Mouse (Mus musculus) forebrain, embryonic 15.5 days (tissue): ENCODE measurements around the gene Akr7a5. TPM values are rescaled to one million over a fixed set of nuclear protein-coding genes. Genes with fewer than 3 reads are reported as not detected.

Experiments
- ATAC-seq: fragments of 200-750 bp; cut with Nextera tagmentation; replicated peaks from 2 replicates; pipeline ENCODE4 v1.8.0; 2017; ENCODE audit warnings: mild to moderate bottlenecking, moderate TSS enrichment, moderate library complexity
- H3K27ac ChIP-seq: fragments of 300-500 bp; sonication (generic); replicated peaks from 2 replicates; pipeline ENCODE4 v1.5.1; 2015; ENCODE audit warnings: mild to moderate bottlenecking, inconsistent platforms
- H3K27me3 ChIP-seq: fragments of 300-500 bp; sonication (generic); 2 replicates; pipeline ENCODE4 v1.6.1; 2015; ENCODE audit warnings: inconsistent platforms
- H3K36me3 ChIP-seq: fragments of 300-500 bp; sonication (generic); 2 replicates; pipeline ENCODE4 v1.6.1; 2015; ENCODE audit warnings: mild to moderate bottlenecking, inconsistent platforms
- H3K4me1 ChIP-seq: fragments of 300-500 bp; sonication (generic); 2 replicates; pipeline ENCODE4 v1.6.1; 2015; ENCODE audit warnings: inconsistent platforms
- H3K4me2 ChIP-seq: fragments of 300-500 bp; sonication (generic); replicated peaks from 2 replicates; pipeline ENCODE4 v1.6.1; 2015; ENCODE audit warnings: mild to moderate bottlenecking, inconsistent platforms
- H3K4me3 ChIP-seq: fragments of 300-500 bp; sonication (generic); 2 replicates; pipeline ENCODE4 v1.5.1; 2015; ENCODE audit warnings: mild to moderate bottlenecking, inconsistent platforms
- H3K9ac ChIP-seq: fragments of 300-500 bp; sonication (generic); replicated peaks from 2 replicates; pipeline ENCODE4 v1.6.1; 2015; ENCODE audit warnings: mild to moderate bottlenecking, inconsistent platforms
- H3K9me3 ChIP-seq: fragments of 300-500 bp; sonication (generic); 2 replicates; pipeline ENCODE4 v1.6.1; 2016; ENCODE audit warnings: inconsistent platforms
- WGBS: fragments of 180-500 bp; shearing (Covaris S2); methylation state at CpG from one replicate; pipeline ENCODE4 v1.1.7; 2015; ENCODE audit warnings: mixed read lengths; 5-methylcytosine and 5-hydroxymethylcytosine counted together
- polyA plus RNA-seq: library from polyadenylated mRNA; unstranded; fragments of >200 nt; fragmentation: Nextera tagmentation; extraction: Ambion mirVana; gene quantifications from 2 replicates; pipeline ENCODE4 v1.2.1, GENCODE M21; 2015

The Akr7a5 gene
- polyA plus RNA-seq, 1 experiment from 2014 or later: 60.2 TPM

- Histone ChIP-seq H3K27ac (no peak overlapping the region), H3K4me1 (peaks cover 12% of the 10 kb centered on the region), H3K4me3 (no peak overlapping the region), H3K9ac (no peak overlapping the region), H3K9me3 (no peaks in the 10 kb centered on the region), H3K27me3 (no peaks in the 10 kb centered on the region), H3K4me2 (no peak overlapping the region), H3K36me3 (no peaks in the 10 kb centered on the region; the same call in 1 of the 2 replicates)
- ATAC-seq: no peak
- WGBS: 88% methylated on average over 3 of the region's 3 CpGs
Observed at GRCm38 (mm10) chr4:139305521-139305920, 5.0 kb upstream of the Akr7a5 start.

GRCm38 (mm10) chr4:139307916-139308315 is 2.6 kb upstream of the Akr7a5 start:
- H3K36me3 ChIP-seq: no peaks in the 10 kb centered on the region; the same call in 1 of the 2 replicates
- no peak overlapping the region for H3K27ac ChIP-seq
- H3K27me3 ChIP-seq: no peaks in the 10 kb centered on the region
- H3K9me3 ChIP-seq: no peaks in the 10 kb centered on the region
- no peak overlapping the region for H3K9ac ChIP-seq
- no peak for ATAC-seq
- H3K4me1 ChIP-seq: peaks cover 24% of the 10 kb centered on the region
- H3K4me3 ChIP-seq: no peak overlapping the region
- H3K4me2 ChIP-seq: no peak overlapping the region
- 83% methylated on average over 5 of the region's 5 CpGs for WGBS

- Histone ChIP-seq H3K4me2 (peak overlapping the region; percentile 92), H3K9ac (peak overlapping the region; percentile 89), H3K9me3 (no peaks in the 10 kb centered on the region), H3K4me1 (peaks cover 24% of the 10 kb centered on the region), H3K27me3 (no peaks in the 10 kb centered on the region), H3K4me3 (peak overlapping the region; percentile 88), H3K36me3 (no peaks in the 10 kb centered on the region; the same call in 1 of the 2 replicates), H3K27ac (no peak overlapping the region)
- no peak for ATAC-seq
- 20% methylated on average over 6 of the region's 6 CpGs for WGBS
Observed at GRCm38 (mm10) chr4:139309651-139310050, 893 bp upstream of the Akr7a5 start.

GRCm38 (mm10) chr4:139310899-139311701 is 556 bp downstream of the Akr7a5 start:
- H3K4me2 ChIP-seq: peak overlapping the region; percentile 92
- H3K9me3 ChIP-seq: no peaks in the 10 kb centered on the region
- peak overlapping the region; percentile 88 for H3K4me3 ChIP-seq
- H3K36me3 ChIP-seq: peaks cover 2% of the 10 kb centered on the region; the same call in 1 of the 2 replicates
- H3K27ac ChIP-seq: peak overlapping the region; percentile 67
- H3K27me3 ChIP-seq: no peaks in the 10 kb centered on the region
- peaks cover 24% of the 10 kb centered on the region for H3K4me1 ChIP-seq
- peak; percentile 18 for ATAC-seq
- under 1% methylated on average over 53 of the region's 53 CpGs for WGBS
- H3K9ac ChIP-seq: peak overlapping the region; percentile 89

- 19% methylated on average over 14 of the region's 14 CpGs for WGBS
Observed at GRCm38 (mm10) chr4:139311707-139312106, 1.2 kb downstream of the Akr7a5 start.

GRCm38 (mm10) chr4:139312632-139313031 is 2.1 kb downstream of the Akr7a5 start:
- no peaks in the 10 kb centered on the region for H3K27me3 ChIP-seq
- peaks cover 2% of the 10 kb centered on the region; the same call in 1 of the 2 replicates for H3K36me3 ChIP-seq
- H3K4me3 ChIP-seq: no peak overlapping the region
- no peaks in the 10 kb centered on the region for H3K9me3 ChIP-seq
- no peak overlapping the region for H3K27ac ChIP-seq
- H3K4me2 ChIP-seq: no peak overlapping the region
- ATAC-seq: no peak
- H3K4me1 ChIP-seq: peaks cover 24% of the 10 kb centered on the region
- WGBS: 61% methylated on average over 4 of the region's 4 CpGs
- no peak overlapping the region for H3K9ac ChIP-seq

More at GRCm38 (mm10) chr4:139311707-139312106, 1.2 kb downstream of the Akr7a5 start:
- Histone ChIP-seq H3K9me3 (no peaks in the 10 kb centered on the region), H3K27me3 (no peaks in the 10 kb centered on the region), H3K9ac (peak overlapping the region; percentile 89), H3K4me3 (peak overlapping the region; percentile 88), H3K4me1 (peaks cover 24% of the 10 kb centered on the region), H3K36me3 (peaks cover 2% of the 10 kb centered on the region; the same call in 1 of the 2 replicates), H3K27ac (no peak overlapping the region), H3K4me2 (peak overlapping the region; percentile 92)
- ATAC-seq: no peak

- no peak overlapping the region for H3K4me3 ChIP-seq
- no peak overlapping the region for H3K27ac ChIP-seq
- 94% methylated on average over 11 of the region's 11 CpGs for WGBS
- no peak overlapping the region for H3K9ac ChIP-seq
- no peaks in the 10 kb centered on the region for H3K27me3 ChIP-seq
- no peak for ATAC-seq
- H3K4me2 ChIP-seq: no peak overlapping the region
- H3K9me3 ChIP-seq: no peaks in the 10 kb centered on the region
- no peaks in the 10 kb centered on the region for H3K4me1 ChIP-seq
- H3K36me3 ChIP-seq: peaks cover 2% of the 10 kb centered on the region; the same call in 1 of the 2 replicates
Observed at GRCm38 (mm10) chr4:139318449-139318848, 7.9 kb downstream of the Akr7a5 start.

- Histone ChIP-seq H3K4me2 (no peak overlapping the region), H3K27me3 (no peaks in the 10 kb centered on the region), H3K36me3 (peaks cover 2% of the 10 kb centered on the region; the same call in 1 of the 2 replicates), H3K27ac (no peak overlapping the region), H3K4me1 (no peaks in the 10 kb centered on the region), H3K4me3 (no peak overlapping the region), H3K9ac (no peak overlapping the region), H3K9me3 (no peaks in the 10 kb centered on the region)
- WGBS: 89% methylated on average over 4 of the region's 4 CpGs
- no peak for ATAC-seq
Observed at GRCm38 (mm10) chr4:139319740-139320139, 9.2 kb downstream of the Akr7a5 start.

- no peak overlapping the region for H3K4me2 ChIP-seq
Observed at GRCm38 (mm10) chr4:139330605-139331004, 20.1 kb downstream of the Akr7a5 start.

GRCm38 (mm10) chr4:139334631-139335295 is 24.2 kb downstream of the Akr7a5 start:
- Histone ChIP-seq H3K36me3 (no peaks in the 10 kb centered on the region), H3K27ac (no peak overlapping the region), H3K27me3 (peaks cover 4% of the 10 kb centered on the region; the same call in 1 of the 2 replicates), H3K4me2 (no peak overlapping the region), H3K4me3 (no peak overlapping the region), H3K4me1 (no peaks in the 10 kb centered on the region), H3K9ac (no peak overlapping the region), H3K9me3 (no peaks in the 10 kb centered on the region)
- ATAC-seq: no peak
- WGBS: 69% methylated on average over 7 of the region's 9 CpGs

More at GRCm38 (mm10) chr4:139330605-139331004, 20.1 kb downstream of the Akr7a5 start:
- WGBS: 16% methylated on average over 10 of the region's 10 CpGs
- no peaks in the 10 kb centered on the region for H3K27me3 ChIP-seq
- H3K27ac ChIP-seq: no peak overlapping the region
- no peak overlapping the region for H3K9ac ChIP-seq
- no peak overlapping the region for H3K4me3 ChIP-seq
- ATAC-seq: no peak
- no peaks in the 10 kb centered on the region for H3K4me1 ChIP-seq
- H3K9me3 ChIP-seq: no peaks in the 10 kb centered on the region
- H3K36me3 ChIP-seq: no peaks in the 10 kb centered on the region

- no peak overlapping the region for H3K4me3 ChIP-seq
- H3K4me2 ChIP-seq: no peak overlapping the region
- no peak overlapping the region for H3K27ac ChIP-seq
- H3K9ac ChIP-seq: no peak overlapping the region
- WGBS: 72% methylated on average over 7 of the region's 7 CpGs
- no peaks in the 10 kb centered on the region for H3K9me3 ChIP-seq
- no peak for ATAC-seq
- peaks cover 4% of the 10 kb centered on the region; the same call in 1 of the 2 replicates for H3K27me3 ChIP-seq
- no peaks in the 10 kb centered on the region for H3K36me3 ChIP-seq
- no peaks in the 10 kb centered on the region for H3K4me1 ChIP-seq
Observed at GRCm38 (mm10) chr4:139335507-139335906, 25.0 kb downstream of the Akr7a5 start.
